Comparison of ENCODE assay signal across 21 mouse cellular contexts in the genomic region with DNA sequence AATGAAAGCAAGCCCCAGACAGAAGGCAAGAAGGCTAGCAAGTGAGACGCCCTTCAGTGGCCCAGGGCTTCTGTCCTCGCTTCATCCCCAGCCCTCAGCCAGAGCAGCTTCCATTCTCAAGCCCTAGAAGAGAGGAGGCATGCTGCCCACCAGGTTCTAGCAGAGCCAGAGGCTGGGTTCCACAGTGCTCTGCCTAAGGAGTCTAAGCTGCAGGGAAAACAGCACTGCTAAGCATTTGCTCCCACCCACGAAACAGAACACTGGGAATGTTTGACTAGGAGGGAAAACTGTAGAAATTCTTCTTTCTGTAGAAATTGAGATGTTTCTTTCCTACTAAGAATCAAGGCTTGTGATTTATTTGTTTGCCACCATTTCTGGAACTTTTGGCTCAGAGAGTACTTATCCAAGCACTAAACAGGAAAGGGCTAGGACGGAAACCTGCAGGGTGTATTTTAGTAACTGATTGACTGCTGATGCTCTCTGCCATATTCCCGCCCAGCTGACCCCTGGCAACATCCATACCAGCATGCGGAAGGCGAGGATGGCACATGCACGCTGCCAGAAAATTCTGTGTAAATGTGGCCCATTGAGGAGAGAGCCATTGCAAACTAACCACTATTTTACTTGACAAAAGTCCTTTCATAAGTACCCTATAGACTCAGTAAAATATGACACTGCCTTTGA. TPM values are rescaled to one million over a fixed set of nuclear protein-coding genes. Genes with fewer than 3 reads are reported as not detected.
DNase-seq lines count a peak whose midpoint lies in the region; ATAC-seq lines count a peak whose summit lies in the region.
"Had no signal": no experiment of that assay in that cellular context is flagged by ENCODE, and none has a peak within 500 bp of the region (broad histone marks: within the 10 kb centered on the region; RNA-seq: fewer than 3 reads in every experiment).

No protein-coding gene starts in this region.

- no peaks in the 10 kb centered on the region for H3K4me1 ChIP-seq in kidney, embryonic 16.5 days (ENCODE audit: insufficient read depth, low read length)
- H3K4me1 ChIP-seq: forebrain, embryonic 12.5 days; heart, embryonic 15.5 days; hindbrain, embryonic 10.5 days had no signal

- no peak overlapping the region for H3K4me2 ChIP-seq in kidney, embryonic 16.5 days (replicated peaks; ENCODE audit: low read depth, low read length)
- H3K4me2 ChIP-seq: embryonic facial prominence, embryonic 13.5 days; forebrain, embryonic 12.5 days; heart, embryonic 11.5 days; heart, embryonic 15.5 days; hindbrain, embryonic 14.5 days had no signal

- H3K36me3 ChIP-seq in kidney, embryonic 16.5 days (ENCODE audit: insufficient read depth, low read length) = peaks cover 50% of the 10 kb centered on the region

- intact Hi-C loops in heart, postnatal 10 days (cut with DNase I) = no loop called here

- 88% methylated on average over 8 of the region's 8 CpGs for WGBS in kidney, embryonic 16.5 days

- DNase-seq in heart, adult 11 months = peak; percentile 73
- no peak for DNase-seq in heart, adult 18-20 months
- peak; percentile 20 to 53 for DNase-seq in kidney, adult 8-10 months
- DNase-seq in layer of hippocampus, adult 9-11 months = peak; percentile 49
- no peak for DNase-seq in layer of hippocampus, adult 9-10 months (ENCODE audit: low spot score)
- peak; percentile 58 to 71 for DNase-seq in kidney, postnatal 36 days
- DNase-seq in heart, postnatal 10 days = no peak
- DNase-seq: adrenal gland, postnatal 10 days; cerebellum, adult 18-20 months; cerebellum, adult 9-11 months; cerebellum, postnatal 36 days; gastrocnemius, postnatal 36 days; heart, adult 2 months had no signal

- no peaks in the 10 kb centered on the region for H3K27me3 ChIP-seq in kidney, embryonic 16.5 days (ENCODE audit: insufficient read depth, low read length)
- H3K27me3 ChIP-seq: embryonic facial prominence, embryonic 13.5 days; forebrain, embryonic 12.5 days; heart, embryonic 15.5 days had no signal

- no peak overlapping the region for H3K4me3 ChIP-seq in kidney, embryonic 16.5 days (ENCODE audit: low read length)
- H3K4me3 ChIP-seq: embryonic facial prominence, embryonic 13.5 days; forebrain, embryonic 12.5 days; heart, adult 2 months; heart, embryonic 15.5 days; hindbrain, embryonic 10.5 days had no signal

- H3K9me3 ChIP-seq in kidney, embryonic 16.5 days (ENCODE audit: low read length) = no peaks in the 10 kb centered on the region
- H3K9me3 ChIP-seq: embryonic facial prominence, embryonic 13.5 days; forebrain, embryonic 12.5 days; heart, embryonic 15.5 days; hindbrain, embryonic 10.5 days had no signal

- ATAC-seq in kidney, embryonic 16.5 days (ENCODE audit: low FRiP score, low TSS enrichment) = no peak
- ATAC-seq: forebrain, embryonic 16.5 days had no signal

- no peak overlapping the region for H3K9ac ChIP-seq in kidney, embryonic 16.5 days (replicated peaks; ENCODE audit: low read length)
- H3K9ac ChIP-seq: embryonic facial prominence, embryonic 13.5 days; forebrain, embryonic 12.5 days; heart, embryonic 15.5 days; hindbrain, embryonic 14.5 days had no signal

- no peak overlapping the region for H3K27ac ChIP-seq in kidney, embryonic 16.5 days (ENCODE audit: low read length)
- H3K27ac ChIP-seq: embryonic facial prominence, embryonic 13.5 days; forebrain, embryonic 12.5 days; heart, adult 2 months; heart, embryonic 15.5 days; hindbrain, embryonic 10.5 days; hindbrain, embryonic 14.5 days had no signal

RNA-seq across cellular contexts. Expression of gene Snx19, which starts 9.1 kb away (rescaled TPM):
- 10 to 100 TPM; 23.0 to 27.9 TPM for total RNA-seq in heart, adult 18-20 months (2021)
- 20.5 and 22.1 TPM in 2 replicates for polyA plus RNA-seq in kidney, embryonic 16.5 days (2015; fragmentation: Nextera tagmentation; extraction: Ambion mirVana)
- total RNA-seq in heart, postnatal 10 days (2021) = 10 to 100 TPM; 26.0 to 30.5 TPM

Comparison
In these comparisons a context has a peak if more than half of its experiments do, and no peak if none do; other contexts are left out.
1. DNase-seq: peak in heart, adult 11 months (single experiment), kidney, adult 8-10 months (2 of 2), layer of hippocampus, adult 9-11 months (single experiment) and kidney, postnatal 36 days (2 of 2); none in heart, adult 18-20 months (0 of 2), layer of hippocampus, adult 9-10 months (single experiment) and heart, postnatal 10 days (0 of 2).